Mouse (Mus musculus): ENCODE results near the gene Apol6. TPM values are rescaled to one million over a fixed set of nuclear protein-coding genes. Genes with fewer than 3 reads are reported as not detected.
A peak's percentile ranks its signal among the peaks of the same experiment; 100 is the strongest.

The Apol6 gene
- polyA plus RNA-seq, 1 experiment = 0.06 TPM

DNA sequence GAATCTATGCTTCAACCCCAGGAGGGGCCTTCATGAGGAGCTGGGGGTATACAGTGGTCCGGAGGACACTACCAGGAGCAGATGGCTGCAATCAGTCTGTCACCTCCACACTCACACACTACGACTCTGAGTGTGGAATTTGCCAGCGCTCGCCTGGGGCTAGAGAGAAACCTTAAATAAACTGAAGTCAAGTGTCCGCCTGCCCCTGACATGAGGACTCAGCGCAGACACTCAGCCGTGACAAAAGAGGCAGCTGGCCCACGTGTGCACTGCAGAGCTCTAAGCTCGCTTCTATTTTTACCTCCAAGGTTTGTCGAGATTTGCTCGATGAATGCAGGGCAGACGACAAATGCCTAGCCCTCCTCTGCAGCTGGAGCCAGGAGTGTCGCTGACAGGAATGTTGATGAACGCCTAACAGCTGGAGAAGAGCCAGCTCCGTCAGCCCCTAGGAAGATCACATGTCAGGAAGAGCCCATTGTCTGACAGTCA, 30.7 kb upstream of the Apol6 start:
- H3K79me3 ChIP-seq (ENCODE audit: low read depth) = no peaks in the 10 kb centered on the region
- H3K27me3 ChIP-seq (ENCODE audit: control insufficient read depth, insufficient read depth, insufficient read length) = no peaks in the 10 kb centered on the region
- H3K79me2 ChIP-seq (ENCODE audit: control insufficient read depth, insufficient read depth) = no peaks in the 10 kb centered on the region
- no peak overlapping the region for H3ac ChIP-seq (ENCODE audit: control insufficient read depth, insufficient read length, low read depth)
- no peaks in the 10 kb centered on the region for H3K36me3 ChIP-seq (ENCODE audit: control insufficient read depth, insufficient read depth)
- TF ChIP-seq MYOD1 (IDR thresholded peaks at IDR 0.05; ENCODE audit: control insufficient read depth, insufficient read length, low read depth) (peak; percentile 52), CEBPB (IDR thresholded peaks at IDR 0.05; ENCODE audit: low read depth) (no peak)
- no peak overlapping the region for H3K4me3 ChIP-seq (ENCODE audit: insufficient read depth, poor library complexity, severe bottlenecking)

DNA sequence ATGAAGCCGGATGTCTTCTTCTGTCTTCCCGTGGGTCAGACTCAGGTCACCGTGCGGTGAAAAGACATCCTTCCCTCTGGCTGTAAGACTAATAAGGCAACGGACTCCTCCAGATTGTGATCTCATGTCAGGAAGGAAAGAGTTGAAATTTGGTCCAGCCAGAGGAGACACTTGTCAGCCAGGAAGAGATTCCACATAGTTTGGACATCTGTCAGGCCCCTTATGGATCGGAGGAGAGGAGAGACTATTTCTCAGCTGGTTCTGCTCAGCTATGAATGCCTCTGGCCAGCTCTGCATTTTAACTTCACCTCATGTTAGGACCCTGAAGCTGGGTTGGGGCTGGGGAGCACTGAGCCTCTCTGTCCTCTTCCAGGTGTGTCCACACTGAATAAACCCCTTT, 30.1 kb upstream of the Apol6 start:
- TF ChIP-seq FOSL1 (IDR thresholded peaks at IDR 0.05; ENCODE audit: insufficient read depth, low read length, poor library complexity, severe bottlenecking) (no peak), MAX (IDR thresholded peaks at IDR 0.05) (no peak), CEBPB (IDR thresholded peaks at IDR 0.05; ENCODE audit: low read depth) (no peak), MYOG (IDR thresholded peaks at IDR 0.05; ENCODE audit: control insufficient read depth, extremely low read depth, insufficient read length) (no peak), CTCF (IDR thresholded peaks at IDR 0.05; ENCODE audit: control insufficient read depth, insufficient read depth, insufficient read length) (no peak), USF1 (IDR thresholded peaks at IDR 0.05; ENCODE audit: low read depth) (no peak), MYOD1 (IDR thresholded peaks at IDR 0.05; ENCODE audit: control insufficient read depth, insufficient read length, low read depth) (no peak)
- Histone ChIP-seq H3K79me2 (ENCODE audit: control insufficient read depth, insufficient read depth) (no peaks in the 10 kb centered on the region), H3K36me3 (ENCODE audit: control insufficient read depth, insufficient read depth) (no peaks in the 10 kb centered on the region), H3K79me3 (ENCODE audit: low read depth) (no peaks in the 10 kb centered on the region), H3K27me3 (ENCODE audit: control insufficient read depth, insufficient read depth, insufficient read length) (no peaks in the 10 kb centered on the region), H3K4me3 (ENCODE audit: insufficient read depth, poor library complexity, severe bottlenecking) (no peak overlapping the region), H3ac (ENCODE audit: control insufficient read depth, insufficient read length, low read depth) (no peak overlapping the region)

DNA sequence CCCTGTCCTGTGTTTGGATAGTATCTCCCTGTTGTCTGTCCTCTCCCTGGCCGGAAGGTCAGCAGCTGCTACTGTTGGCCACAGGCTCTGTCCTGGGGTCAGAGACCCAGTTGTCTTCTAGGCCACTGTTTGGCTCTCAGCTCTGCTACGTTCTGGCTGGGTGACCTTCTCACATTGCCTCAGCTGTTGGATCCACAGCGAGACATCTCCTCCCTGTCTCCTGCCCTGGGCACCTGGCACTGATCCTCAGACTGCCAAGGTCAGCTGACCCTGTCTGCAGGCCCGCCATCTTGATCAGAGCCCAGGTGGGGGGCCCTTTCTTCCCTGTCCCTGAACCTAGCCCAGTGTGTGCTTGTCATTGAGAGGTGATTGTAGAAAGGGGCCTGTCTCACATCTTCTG, 29.5 kb upstream of the Apol6 start:
- no peaks in the 10 kb centered on the region for H3K36me3 ChIP-seq (ENCODE audit: control insufficient read depth, insufficient read depth)

DNA sequence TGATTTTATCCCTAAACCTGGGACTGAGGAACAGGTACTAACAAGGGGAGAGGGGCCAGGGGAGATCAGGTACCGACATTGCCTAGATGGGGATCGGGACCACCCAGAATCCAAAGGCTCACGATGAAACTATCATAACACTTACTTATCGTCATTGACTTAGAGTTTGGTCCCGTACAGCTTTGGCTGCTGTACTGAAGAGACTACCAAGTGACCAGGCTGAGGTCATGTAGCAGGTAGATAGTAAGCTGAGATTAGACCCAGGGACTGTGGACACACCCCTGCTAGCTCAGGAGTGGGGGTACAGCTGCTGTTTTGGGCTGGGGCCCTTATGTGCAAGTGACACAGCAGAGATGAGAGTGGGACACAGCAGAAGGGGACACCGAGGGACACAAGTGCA, 28.0 kb upstream of the Apol6 start:
- TF ChIP-seq USF1 (IDR thresholded peaks at IDR 0.05; ENCODE audit: low read depth) (no peak), CEBPB (IDR thresholded peaks at IDR 0.05; ENCODE audit: low read depth) (no peak), MYOD1 (IDR thresholded peaks at IDR 0.05; ENCODE audit: control insufficient read depth, insufficient read length, low read depth) (no peak), MAX (IDR thresholded peaks at IDR 0.05) (no peak), CTCF (IDR thresholded peaks at IDR 0.05; ENCODE audit: control insufficient read depth, insufficient read depth, insufficient read length) (no peak), FOSL1 (IDR thresholded peaks at IDR 0.05; ENCODE audit: insufficient read depth, low read length, poor library complexity, severe bottlenecking) (no peak), MYOG (IDR thresholded peaks at IDR 0.05; ENCODE audit: control insufficient read depth, extremely low read depth, insufficient read length) (no peak)
- Histone ChIP-seq H3K36me3 (ENCODE audit: control insufficient read depth, insufficient read depth) (no peaks in the 10 kb centered on the region), H3K4me3 (ENCODE audit: insufficient read depth, poor library complexity, severe bottlenecking) (no peak overlapping the region), H3K79me3 (ENCODE audit: low read depth) (no peaks in the 10 kb centered on the region), H3K79me2 (ENCODE audit: control insufficient read depth, insufficient read depth) (no peaks in the 10 kb centered on the region), H3K27me3 (ENCODE audit: control insufficient read depth, insufficient read depth, insufficient read length) (no peaks in the 10 kb centered on the region), H3ac (ENCODE audit: control insufficient read depth, insufficient read length, low read depth) (no peak overlapping the region)

More for the DNA sequence above, 29.5 kb upstream of the Apol6 start:
- H3ac ChIP-seq (ENCODE audit: control insufficient read depth, insufficient read length, low read depth) = no peak overlapping the region
- H3K27me3 ChIP-seq (ENCODE audit: control insufficient read depth, insufficient read depth, insufficient read length) = no peaks in the 10 kb centered on the region
- H3K79me2 ChIP-seq (ENCODE audit: control insufficient read depth, insufficient read depth) = no peaks in the 10 kb centered on the region
- H3K4me3 ChIP-seq (ENCODE audit: insufficient read depth, poor library complexity, severe bottlenecking) = no peak overlapping the region
- no peaks in the 10 kb centered on the region for H3K79me3 ChIP-seq (ENCODE audit: low read depth)
- TF ChIP-seq FOSL1 (IDR thresholded peaks at IDR 0.05; ENCODE audit: insufficient read depth, low read length, poor library complexity, severe bottlenecking) (no peak), CEBPB (IDR thresholded peaks at IDR 0.05; ENCODE audit: low read depth) (no peak), MAX (IDR thresholded peaks at IDR 0.05) (no peak), USF1 (IDR thresholded peaks at IDR 0.05; ENCODE audit: low read depth) (no peak), MYOG (IDR thresholded peaks at IDR 0.05; ENCODE audit: control insufficient read depth, extremely low read depth, insufficient read length) (no peak), MYOD1 (IDR thresholded peaks at IDR 0.05; ENCODE audit: control insufficient read depth, insufficient read length, low read depth) (no peak), CTCF (IDR thresholded peaks at IDR 0.05; ENCODE audit: control insufficient read depth, insufficient read depth, insufficient read length) (no peak)

DNA sequence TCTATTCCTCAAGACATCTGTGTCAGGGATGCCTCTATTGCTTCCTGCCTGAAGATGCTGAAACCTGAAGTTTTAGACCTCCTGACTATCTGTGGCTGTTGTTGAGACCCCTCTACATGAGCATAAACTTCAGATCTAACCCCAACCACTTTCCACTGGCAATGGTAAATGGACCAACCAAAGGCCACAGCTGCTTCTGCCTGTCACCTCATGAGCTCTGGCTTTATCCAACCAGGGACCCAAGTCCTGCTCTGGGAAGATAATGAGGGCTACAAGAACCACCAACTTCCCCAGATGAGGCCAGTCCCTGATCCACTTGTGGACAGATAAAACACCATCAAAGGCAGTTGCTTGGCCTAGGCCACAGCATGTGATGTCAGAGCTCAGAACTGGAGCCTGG, 26.6 kb upstream of the Apol6 start:
- Histone ChIP-seq H3ac (ENCODE audit: control insufficient read depth, insufficient read length, low read depth) (no peak overlapping the region), H3K79me2 (ENCODE audit: control insufficient read depth, insufficient read depth) (no peaks in the 10 kb centered on the region), H3K36me3 (ENCODE audit: control insufficient read depth, insufficient read depth) (no peaks in the 10 kb centered on the region), H3K79me3 (ENCODE audit: low read depth) (no peaks in the 10 kb centered on the region), H3K27me3 (ENCODE audit: control insufficient read depth, insufficient read depth, insufficient read length) (no peaks in the 10 kb centered on the region), H3K4me3 (ENCODE audit: insufficient read depth, poor library complexity, severe bottlenecking) (no peak overlapping the region)
- TF ChIP-seq CTCF (IDR thresholded peaks at IDR 0.05; ENCODE audit: control insufficient read depth, insufficient read depth, insufficient read length) (no peak), USF1 (IDR thresholded peaks at IDR 0.05; ENCODE audit: low read depth) (no peak), CEBPB (IDR thresholded peaks at IDR 0.05; ENCODE audit: low read depth) (no peak), MYOG (IDR thresholded peaks at IDR 0.05; ENCODE audit: control insufficient read depth, extremely low read depth, insufficient read length) (no peak), MYOD1 (IDR thresholded peaks at IDR 0.05; ENCODE audit: control insufficient read depth, insufficient read length, low read depth) (no peak), MAX (IDR thresholded peaks at IDR 0.05) (no peak), FOSL1 (IDR thresholded peaks at IDR 0.05; ENCODE audit: insufficient read depth, low read length, poor library complexity, severe bottlenecking) (no peak)

DNA sequence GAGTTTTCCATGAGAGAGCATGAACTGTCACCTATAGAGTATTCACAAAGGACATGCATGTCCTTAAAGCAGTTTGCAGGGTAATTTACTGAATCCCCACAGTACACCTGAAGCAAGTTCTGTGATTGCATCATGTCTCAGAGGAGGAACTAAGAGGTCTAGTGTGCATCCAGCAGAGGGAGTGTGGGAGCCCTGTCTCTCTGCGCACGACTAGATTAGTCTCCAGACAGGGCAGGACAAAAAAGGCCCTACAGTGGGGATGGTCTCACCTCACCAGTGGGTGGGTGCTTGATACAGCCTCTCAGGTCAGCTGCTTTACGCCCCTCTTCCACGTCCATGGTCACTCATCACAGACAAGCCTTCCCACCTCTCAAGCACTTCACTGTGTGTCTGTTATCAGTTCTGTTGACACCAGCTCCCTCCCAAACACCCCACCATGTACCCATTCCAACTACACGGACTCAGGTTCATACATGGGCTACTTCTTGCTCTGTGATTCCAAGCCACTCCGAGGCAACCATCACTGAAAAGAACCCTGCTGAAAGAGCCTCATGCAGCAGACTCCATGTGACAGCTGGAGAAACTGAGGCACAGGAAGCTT, 25.7 kb upstream of the Apol6 start:
- no peaks in the 10 kb centered on the region for H3K79me2 ChIP-seq (ENCODE audit: control insufficient read depth, insufficient read depth)
- no peak overlapping the region for H3K4me3 ChIP-seq (ENCODE audit: insufficient read depth, poor library complexity, severe bottlenecking)

More for the DNA sequence above, 25.7 kb upstream of the Apol6 start:
- H3K79me3 ChIP-seq (ENCODE audit: low read depth) = no peaks in the 10 kb centered on the region
- H3K36me3 ChIP-seq (ENCODE audit: control insufficient read depth, insufficient read depth) = no peaks in the 10 kb centered on the region
- H3ac ChIP-seq (ENCODE audit: control insufficient read depth, insufficient read length, low read depth) = no peak overlapping the region
- TF ChIP-seq USF1 (IDR thresholded peaks at IDR 0.05; ENCODE audit: low read depth) (no peak), CEBPB (IDR thresholded peaks at IDR 0.05; ENCODE audit: low read depth) (peak; percentile 76), FOSL1 (IDR thresholded peaks at IDR 0.05; ENCODE audit: insufficient read depth, low read length, poor library complexity, severe bottlenecking) (no peak), MAX (IDR thresholded peaks at IDR 0.05) (no peak), MYOG (IDR thresholded peaks at IDR 0.05; ENCODE audit: control insufficient read depth, extremely low read depth, insufficient read length) (no peak), CTCF (IDR thresholded peaks at IDR 0.05; ENCODE audit: control insufficient read depth, insufficient read depth, insufficient read length) (peak; percentile 37)
- no peaks in the 10 kb centered on the region for H3K27me3 ChIP-seq (ENCODE audit: control insufficient read depth, insufficient read depth, insufficient read length)

Measured in C2C12 (cell line).